Mouse (Mus musculus) kidney, adult 2 months (tissue): ENCODE results near the gene Esp24. TPM values are rescaled to one million over a fixed set of nuclear protein-coding genes. Genes with fewer than 3 reads are reported as not detected.
"Not testable (repeated sequence)": the region's sequence is repeated elsewhere in the genome, so short reads cannot be mapped to it uniquely, and the experiment has no call there.

Experiments
- DNase-seq: peaks from one replicate; pipeline ENCODE4 v3.0.0; 2021
- H3K27ac ChIP-seq: fragments of 200-500 bp; 2 replicates; pipeline ENCODE4 v1.5.1; 2012; ENCODE audit warnings: low read depth, low read length, control low read depth, inconsistent platforms; ENCODE audit not compliant: insufficient read depth
- H3K27me3 ChIP-seq: fragments of 200-500 bp; replicated peaks from 2 replicates; pipeline ENCODE4 v1.6.1; 2012; ENCODE audit warnings: mild to moderate bottlenecking, moderate library complexity, low read length, inconsistent platforms; ENCODE audit not compliant: control insufficient read depth, insufficient read depth
- H3K36me3 ChIP-seq: fragments of 200-500 bp; 2 replicates; pipeline ENCODE4 v1.6.1; 2012; ENCODE audit warnings: mild to moderate bottlenecking, moderate library complexity, low read length, inconsistent platforms; ENCODE audit not compliant: control insufficient read depth, insufficient read depth
- H3K4me1 ChIP-seq: fragments of 200-500 bp; 2 replicates; pipeline ENCODE4 v1.6.1; 2011; ENCODE audit warnings: low read length; ENCODE audit not compliant: control insufficient read depth, insufficient read depth
- H3K4me3 ChIP-seq: fragments of 200-500 bp; 2 replicates; pipeline ENCODE4 v1.5.1; 2011; ENCODE audit warnings: mild to moderate bottlenecking, low read depth, low read length, control low read depth; ENCODE audit not compliant: insufficient read depth
- CTCF ChIP-seq: fragments of 200-500 bp; conservative IDR thresholded peaks from 2 replicates; pipeline ENCODE4 v1.5.1; 2011; ENCODE audit warnings: low read depth, mild to moderate bottlenecking, control low read depth, low read length, moderate library complexity, mixed read lengths; ENCODE audit not compliant: insufficient read depth, insufficient read length
- POLR2A ChIP-seq: fragments of 200-500 bp; IDR thresholded peaks from one replicate; pipeline ENCODE4 v1.6.1; 2011; ENCODE audit warnings: low read depth, low read length, control low read depth
- WGBS: fragments of 180-500 bp; shearing (Covaris S2); methylation state at CpG from one replicate; pipeline ENCODE4 v1.1.7; 2018; 5-methylcytosine and 5-hydroxymethylcytosine counted together
- polyA plus RNA-seq: library from polyadenylated mRNA; depleted of rRNA; stranded (reverse); fragments of >200 nt; gene quantifications from 2 replicates; pipeline ENCODE4 v1.2.3, GENCODE M21; 2012; rRNA removed

Esp24 gene
- not detected in 2 replicates for polyA plus RNA-seq

DNA sequence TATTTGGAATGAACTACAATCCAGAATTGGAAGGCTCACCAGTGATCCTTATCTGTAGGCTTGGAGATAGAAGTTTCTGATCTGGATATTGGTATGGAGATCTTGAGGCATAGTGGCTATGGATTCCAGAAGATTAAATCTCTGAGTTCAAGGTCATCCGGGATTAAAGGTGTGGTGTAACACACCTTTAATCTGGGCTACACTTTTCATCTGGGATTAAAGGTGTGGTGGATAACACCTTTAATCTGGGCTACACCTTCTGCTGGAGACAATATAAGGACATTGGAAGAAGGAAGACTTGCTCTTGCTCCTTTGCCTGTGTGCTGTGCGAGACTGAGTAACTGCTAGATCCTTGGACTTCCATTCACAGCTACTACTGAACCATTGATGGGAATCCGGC, at the start of gene Esp24:
Esp24 (plus strand) TSS at position 301 of the 400 bp plus-strand sequence.
- H3K27me3 ChIP-seq, H3K4me1 ChIP-seq, DNase-seq, H3K36me3 ChIP-seq, H3K4me3 ChIP-seq, H3K27ac ChIP-seq: not testable (repeated sequence)
- 89% methylated on average over 3 of the region's 3 CpGs for whole genome bisulfite sequencing

DNA sequence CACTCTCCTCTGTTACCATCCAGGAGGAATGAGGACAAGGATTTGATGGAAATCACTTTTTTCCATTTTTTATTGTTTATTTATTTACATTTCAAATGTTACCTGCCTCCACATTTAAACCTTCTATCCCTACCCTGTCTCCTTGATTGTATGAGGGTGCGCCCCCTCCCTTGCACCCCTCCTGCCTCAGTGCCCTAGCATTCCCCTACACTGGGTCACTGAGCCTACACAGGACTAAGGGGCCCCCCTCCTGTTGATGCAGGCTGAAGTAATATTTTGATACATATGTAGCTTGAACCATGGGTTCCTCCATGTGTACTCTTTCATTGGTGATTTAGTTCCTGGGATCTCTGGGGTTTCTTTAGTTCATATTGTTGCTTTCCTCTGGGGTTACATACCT, 26.6 kb upstream of the Esp24 start:
- 79% methylated on average over 1 of the region's 1 CpGs for WGBS
- H3K4me1 ChIP-seq = no peaks in the 10 kb centered on the region
- no peaks in the 10 kb centered on the region for H3K27me3 ChIP-seq
- no peak overlapping the region for H3K27ac ChIP-seq
- H3K4me3 ChIP-seq = no peak overlapping the region
- TF ChIP-seq CTCF = no peak
- TF ChIP-seq POLR2A = no peak
- H3K36me3 ChIP-seq = no peaks in the 10 kb centered on the region
- DNase-seq = no peak

DNA sequence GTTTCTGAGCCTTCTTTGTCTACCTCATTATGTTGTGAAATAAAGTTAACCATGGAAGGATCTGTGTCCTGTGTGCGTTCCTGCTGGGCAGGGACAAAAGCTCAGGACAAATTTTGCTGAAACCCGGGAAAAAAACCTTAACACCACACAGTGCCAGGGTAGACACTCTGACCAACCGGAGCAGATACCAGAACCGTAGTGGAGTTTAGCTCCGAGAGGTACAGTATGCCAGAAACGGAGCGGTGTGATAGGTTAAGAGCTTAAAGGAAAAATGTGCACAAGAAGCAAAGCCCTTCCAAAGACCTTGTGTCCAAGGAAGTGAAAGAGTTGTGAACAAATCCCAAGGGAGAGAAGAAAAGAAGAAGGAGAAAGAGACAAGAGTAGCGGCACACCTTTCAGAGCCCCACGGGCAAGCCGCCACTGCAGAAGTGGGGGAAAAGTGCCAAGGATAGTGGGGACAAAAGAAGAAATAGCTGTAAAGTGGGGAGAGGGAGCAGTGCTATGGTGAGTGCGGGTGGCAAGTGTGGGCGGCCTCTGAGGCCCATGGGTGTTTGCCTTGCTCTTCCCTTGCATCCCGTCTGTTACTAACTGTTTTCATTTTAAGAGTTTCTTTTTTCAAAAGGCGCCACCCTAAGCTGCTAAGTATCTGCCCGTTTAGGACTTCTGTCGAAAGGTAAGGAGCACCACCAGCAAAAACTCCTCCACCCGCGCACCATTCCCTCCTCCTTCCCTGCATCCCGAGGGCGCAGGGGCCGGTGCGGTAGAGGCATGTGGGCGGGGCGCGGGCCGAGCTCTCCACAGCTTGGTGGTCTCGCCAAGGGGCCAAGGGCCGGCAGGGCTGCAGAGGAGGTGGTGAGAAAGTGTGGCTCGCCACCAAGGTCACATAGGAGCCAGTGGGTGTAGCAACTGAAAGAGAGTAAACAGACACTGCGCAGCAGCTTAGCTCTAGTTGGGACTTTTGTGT, 25.5 kb upstream of the Esp24 start:
- no peaks in the 10 kb centered on the region for H3K27me3 ChIP-seq
- TF ChIP-seq CTCF (no peak), POLR2A (no peak)
- WGBS = 38% methylated on average over 30 of the region's 30 CpGs
- H3K36me3 ChIP-seq = no peaks in the 10 kb centered on the region
- no peaks in the 10 kb centered on the region for H3K4me1 ChIP-seq
- H3K27ac ChIP-seq = no peak overlapping the region
- H3K4me3 ChIP-seq = no peak overlapping the region
- DNase-seq = no peak

DNA sequence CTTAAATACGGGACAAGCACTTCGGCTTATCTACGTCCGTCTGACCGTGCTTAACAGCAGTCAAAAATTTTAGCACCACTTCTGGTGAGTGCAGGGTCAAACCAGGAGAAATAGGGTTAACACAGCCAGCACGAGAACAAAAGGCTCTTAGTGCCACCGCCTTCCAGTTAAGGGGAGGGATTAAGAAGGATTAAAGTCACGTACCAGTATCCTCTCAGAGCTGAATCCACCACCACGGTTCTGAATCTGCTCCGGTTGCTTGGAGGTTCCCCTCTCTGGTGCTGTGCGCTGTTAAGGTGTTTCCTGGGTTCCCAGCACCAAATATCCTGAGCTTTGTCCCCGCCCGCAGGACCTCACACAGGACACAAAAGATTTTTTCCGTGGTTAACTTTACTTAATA, 19.3 kb upstream of the Esp24 start:
- H3K36me3 ChIP-seq = no peaks in the 10 kb centered on the region
- no peak overlapping the region for H3K27ac ChIP-seq
- no peak overlapping the region for H3K4me3 ChIP-seq
- H3K27me3 ChIP-seq = no peaks in the 10 kb centered on the region
- WGBS = 71% methylated on average over 14 of the region's 14 CpGs
- TF ChIP-seq POLR2A (no peak), CTCF (no peak)
- no peak for DNase-seq
- H3K4me1 ChIP-seq = no peaks in the 10 kb centered on the region

DNA sequence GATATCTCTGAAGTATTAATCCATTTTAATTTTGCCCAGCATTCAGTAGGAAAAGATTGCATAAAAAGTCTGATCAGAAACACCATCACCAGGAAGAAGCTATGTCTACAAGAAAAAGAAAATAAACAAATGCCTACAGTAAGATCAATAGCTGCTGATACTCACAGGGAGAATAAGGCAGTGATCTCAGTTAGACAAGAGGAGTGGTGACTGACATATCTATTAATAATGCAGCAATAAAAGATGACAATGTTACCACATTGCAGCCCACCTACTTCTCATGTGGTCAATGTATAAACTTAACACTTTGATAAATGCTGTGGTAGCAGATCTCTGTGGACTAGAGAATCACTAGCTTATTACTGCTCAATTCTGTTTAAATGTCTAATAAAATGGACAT, 6.7 kb downstream of the Esp24 start, which contains the start of gene Gm21903:
Gm21903 (minus strand) TSS at position 101 of the 400 bp plus-strand sequence.
- Histone ChIP-seq H3K36me3 (no peaks in the 10 kb centered on the region), H3K4me3 (no peak within 1 kb of the TSS), H3K27ac (no peak within 1 kb of the TSS), H3K27me3 (no peaks in the 10 kb centered on the region), H3K4me1 (no peaks in the 10 kb centered on the region)
- no peak for DNase-seq
- TF ChIP-seq POLR2A (no peak), CTCF (no peak)

DNA sequence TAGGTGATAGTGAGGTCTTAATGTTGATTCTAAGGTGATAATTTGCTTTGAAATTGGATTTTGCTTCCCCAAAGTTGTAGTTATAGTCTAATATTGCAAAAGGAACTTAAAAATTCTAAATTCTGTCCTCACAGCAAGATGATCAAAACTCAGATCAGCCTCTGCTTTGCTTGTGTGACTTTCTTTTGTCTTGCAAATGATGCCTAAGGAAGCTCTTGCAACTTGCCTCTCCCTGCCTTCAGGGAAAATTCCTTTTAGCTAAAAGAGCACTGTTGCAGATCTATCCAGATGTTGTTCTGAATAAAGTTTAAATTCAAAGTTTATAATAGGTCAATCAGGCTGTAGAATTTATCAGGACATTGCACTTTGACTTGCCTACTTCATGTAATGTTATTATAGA, 27.1 kb downstream of the Esp24 start:
- Histone ChIP-seq H3K27me3 (no peaks in the 10 kb centered on the region), H3K27ac (no peak overlapping the region), H3K4me3 (no peak overlapping the region), H3K36me3 (no peaks in the 10 kb centered on the region), H3K4me1 (no peaks in the 10 kb centered on the region)
- DNase-seq = no peak
- TF ChIP-seq CTCF (no peak), POLR2A (no peak)

DNA sequence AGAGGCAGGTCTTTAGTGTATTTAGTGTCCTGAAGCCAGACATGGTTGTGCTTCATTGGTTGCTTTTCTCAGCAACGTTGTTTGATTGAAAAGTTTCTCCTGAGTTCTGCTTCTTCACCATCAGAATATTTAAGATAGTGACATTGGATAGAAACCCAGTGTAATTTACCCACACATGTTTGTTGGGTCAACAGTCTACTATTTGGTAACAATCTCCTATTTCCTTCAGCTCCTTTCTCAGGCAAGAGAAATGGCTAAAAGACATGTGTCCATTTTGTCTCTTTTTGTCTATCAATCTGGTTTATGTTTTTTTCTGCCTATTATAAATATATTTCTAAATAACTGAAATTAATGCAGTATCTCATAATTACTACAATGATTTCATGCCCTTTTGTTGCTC, 40.4 kb downstream of the Esp24 start, which contains the start of gene Esp23:
Esp23 (minus strand) TSS at position 101 of the 400 bp plus-strand sequence.
- Histone ChIP-seq H3K36me3 (no peaks in the 10 kb centered on the region), H3K27ac (no peak within 1 kb of the TSS), H3K4me1 (no peaks in the 10 kb centered on the region), H3K4me3 (no peak within 1 kb of the TSS), H3K27me3 (no peaks in the 10 kb centered on the region)
- TF ChIP-seq POLR2A (no peak), CTCF (no peak)
- no peak for DNase-seq
- WGBS = 35% methylated on average over 1 of the region's 1 CpGs

Other genes with a start within 250 kb of the Esp24 start
- not detected in 2 replicates for gene Gm21903, start 6.6 kb downstream of the Esp24 start, polyA plus RNA-seq
- gene Esp23, start 40.3 kb downstream of the Esp24 start, polyA plus RNA-seq = not detected in 2 replicates
- gene Esp22, start 58.6 kb downstream of the Esp24 start, polyA plus RNA-seq = not detected in 2 replicates